Mouse (Mus musculus) ovary, postnatal 10 days (tissue): ENCODE results near the gene Prelid1.

Source experiments
- DNase-seq: peaks from one replicate; pipeline ENCODE4 v3.0.0; 2022; ENCODE audit warnings: low spot score

Gene Prelid1

DNA sequence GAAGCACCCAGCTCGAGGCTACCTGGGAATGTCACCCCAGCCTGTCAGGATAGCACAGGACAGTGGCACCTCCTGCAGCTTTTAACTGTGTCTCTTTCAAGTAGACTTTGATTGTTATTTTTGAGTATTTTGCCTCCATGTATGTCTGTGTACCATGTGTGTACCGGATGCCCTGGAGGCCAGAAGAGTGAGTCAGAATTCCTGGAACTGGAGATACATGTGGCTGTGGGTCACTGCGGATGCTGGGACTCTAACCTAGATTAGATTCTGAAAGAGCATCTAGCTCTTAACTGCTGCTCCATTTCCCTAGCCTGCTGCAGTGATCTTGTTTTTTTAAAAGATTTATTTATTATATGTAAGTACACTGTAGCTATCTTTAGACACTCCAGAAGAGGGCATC lies 12.0 kb downstream of the Prelid1 start:
- DNase-seq, result no peak

DNA sequence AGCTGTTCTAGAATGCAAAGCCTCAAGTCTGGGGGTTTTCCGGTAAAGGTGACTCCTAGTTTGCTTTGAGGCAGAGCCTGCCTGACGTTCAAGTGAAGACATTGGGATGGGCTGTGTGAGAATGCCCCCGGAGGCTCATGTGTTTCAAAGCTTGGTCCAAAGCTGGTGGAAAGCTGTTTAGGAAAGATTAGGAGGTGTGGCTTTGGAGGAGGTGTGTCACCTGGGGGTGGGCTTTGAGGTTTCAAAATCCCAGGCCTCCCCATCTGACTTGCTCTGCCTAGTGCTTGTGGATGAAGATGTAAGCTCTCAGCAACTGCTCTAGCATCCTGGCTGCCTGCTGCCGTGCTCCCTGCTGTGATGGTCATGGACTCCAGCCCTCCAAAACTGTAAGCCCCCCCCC lies 15.4 kb downstream of the Prelid1 start:
- DNase-seq, result no peak

DNA sequence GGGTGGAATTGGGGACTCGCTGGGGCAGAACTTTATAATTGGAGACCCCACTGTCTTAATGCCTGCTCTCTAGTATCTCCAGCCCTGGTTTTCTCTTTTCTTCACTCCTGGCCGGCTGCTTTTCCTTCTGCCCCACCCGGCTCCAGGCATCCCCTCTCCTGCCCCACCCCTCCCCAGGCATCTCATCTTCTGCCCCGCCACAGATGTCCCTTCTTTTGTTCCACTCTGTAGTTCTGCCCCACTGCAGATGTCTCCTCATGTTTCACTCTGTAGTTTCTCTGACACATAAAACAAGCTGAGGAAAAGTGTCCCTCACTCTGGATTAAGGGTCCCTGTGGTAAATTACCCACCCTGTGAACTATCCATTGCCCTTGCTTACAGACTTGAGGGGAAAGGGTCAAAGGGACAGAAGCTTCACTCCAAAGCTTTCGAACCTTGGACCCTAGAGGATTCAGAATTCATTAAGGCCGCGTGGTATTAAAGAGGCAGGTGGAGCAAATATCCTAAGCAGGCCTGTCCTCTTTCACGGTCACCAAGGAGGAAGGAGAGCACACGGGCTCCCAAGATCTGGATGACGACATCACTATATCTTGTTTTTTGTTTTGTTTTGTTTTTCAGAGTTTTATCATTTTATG lies 17.2 kb downstream of the Prelid1 start:
- DNase-seq, result no peak

DNA sequence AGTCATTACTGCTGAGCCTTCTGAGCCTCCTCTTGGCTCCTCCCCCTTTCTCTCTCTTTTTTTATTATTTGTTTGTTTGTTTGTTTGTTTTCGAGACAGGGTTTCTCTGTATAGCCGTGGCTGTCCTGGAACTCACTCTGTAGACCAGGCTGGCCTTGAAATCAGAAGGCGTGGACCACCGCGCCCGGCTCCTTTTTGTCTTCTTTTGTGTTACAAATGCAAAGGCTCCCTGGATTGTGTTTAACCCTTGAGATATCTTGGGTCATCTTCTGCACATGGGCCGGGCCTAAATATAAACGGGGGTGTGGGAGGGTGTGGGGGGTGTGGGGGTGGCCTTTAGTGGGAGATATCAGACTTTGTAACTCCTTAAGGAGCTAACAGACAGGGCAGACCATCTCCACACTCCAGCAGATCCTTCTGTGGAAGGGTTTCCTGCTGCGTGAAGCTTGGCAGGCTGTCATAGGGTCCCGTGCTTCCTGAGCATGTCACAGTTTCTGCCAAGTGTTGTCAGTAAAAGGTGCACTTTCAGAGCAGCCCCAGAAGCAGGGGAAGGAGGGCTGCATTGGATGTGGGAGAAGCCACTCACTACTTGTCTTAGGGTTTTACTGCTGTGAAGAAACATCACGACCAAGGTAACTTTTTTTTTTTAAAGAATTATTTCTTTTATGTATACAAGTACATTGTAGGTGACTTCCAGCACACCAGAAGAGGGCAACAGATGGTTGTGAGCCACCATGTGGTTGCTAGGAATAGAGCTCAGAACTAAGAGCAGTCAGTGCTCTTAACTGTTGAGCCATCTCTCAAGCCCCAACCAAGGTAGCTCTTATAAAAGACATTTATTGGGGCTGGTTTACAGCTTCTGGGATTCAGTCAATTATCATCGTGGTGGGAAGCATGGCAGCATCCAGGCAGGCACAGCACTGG lies 18.1 kb downstream of the Prelid1 start:
- no peak for DNase-seq

DNA sequence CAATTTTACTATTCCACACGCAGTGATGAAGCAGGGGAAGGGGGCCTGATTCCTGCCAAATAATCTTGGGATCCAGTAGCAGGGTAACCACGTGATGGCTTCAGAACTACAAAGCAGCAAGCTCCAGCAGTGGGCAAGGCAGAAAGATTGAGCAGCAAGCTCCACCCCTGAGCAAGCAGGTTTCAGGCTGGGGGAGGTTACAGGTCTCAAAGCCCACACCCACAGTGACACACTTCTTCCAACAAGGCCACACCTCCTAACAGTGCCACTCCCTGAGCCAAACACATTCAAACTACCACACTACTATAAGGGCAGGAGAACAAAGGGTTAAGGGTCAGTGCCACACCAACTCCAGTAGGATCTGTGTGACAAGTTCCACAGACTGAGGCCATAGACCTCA lies 19.0 kb downstream of the Prelid1 start:
- DNase-seq, result no peak

DNA sequence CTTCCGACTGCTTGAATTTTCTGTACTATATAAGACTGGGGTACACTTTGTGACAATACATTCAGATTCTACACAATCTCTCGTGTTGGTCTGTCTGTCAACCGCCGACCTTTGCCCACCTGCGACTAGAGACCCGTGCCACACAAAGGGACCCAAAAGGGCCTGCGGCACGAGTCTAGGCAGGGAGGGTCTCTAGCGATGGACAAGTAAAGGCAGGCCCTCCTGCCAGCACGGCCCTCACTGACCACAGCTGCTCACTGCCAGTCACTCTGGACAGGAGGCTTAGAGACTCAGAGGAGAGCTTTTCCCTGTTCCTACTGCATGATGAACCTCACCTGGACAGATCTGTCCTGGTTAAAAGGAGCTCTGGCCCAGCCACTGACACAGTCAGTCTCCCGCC lies 22.2 kb downstream of the Prelid1 start:
- DNase-seq, result no peak

DNA sequence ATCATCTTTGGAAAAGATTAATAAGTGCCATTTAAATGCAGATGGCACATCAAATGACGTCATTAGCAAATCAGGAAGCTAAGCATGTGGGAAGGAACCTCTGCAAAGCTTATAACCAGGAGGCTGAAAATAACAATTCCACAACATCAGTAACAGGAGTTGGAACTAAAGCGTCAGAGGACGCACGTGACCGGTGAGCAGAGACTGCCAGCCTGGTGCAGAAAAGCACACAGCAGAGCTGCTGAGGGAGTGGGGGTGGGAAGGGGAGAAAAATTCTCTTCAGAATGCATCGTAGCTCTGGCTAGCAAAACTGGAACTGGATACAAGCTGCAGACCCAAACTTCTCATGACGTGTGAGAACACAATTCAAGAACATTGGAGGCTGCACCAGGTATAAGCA lies 24.0 kb downstream of the Prelid1 start:
- DNase-seq, result no peak

DNA sequence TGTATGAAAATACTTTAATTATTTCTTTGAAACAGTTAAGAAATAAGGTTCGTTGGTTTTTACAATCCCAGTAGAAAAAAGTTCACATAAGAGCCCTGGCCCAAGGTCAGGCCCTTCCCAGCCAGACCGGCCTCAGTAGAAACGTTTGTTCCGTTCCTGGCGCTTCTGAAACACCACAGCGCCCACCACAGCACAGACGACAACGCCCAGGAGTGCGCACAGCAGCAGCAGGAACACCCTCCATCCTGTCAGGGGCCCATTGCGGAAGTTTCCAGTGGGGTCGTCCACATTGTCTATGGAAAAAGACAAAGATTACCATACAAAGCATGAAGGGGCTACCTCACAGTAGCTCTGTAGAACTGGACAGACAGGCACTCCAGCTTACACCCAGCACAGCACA lies 26.4 kb downstream of the Prelid1 start:
- no peak for DNase-seq

DNA sequence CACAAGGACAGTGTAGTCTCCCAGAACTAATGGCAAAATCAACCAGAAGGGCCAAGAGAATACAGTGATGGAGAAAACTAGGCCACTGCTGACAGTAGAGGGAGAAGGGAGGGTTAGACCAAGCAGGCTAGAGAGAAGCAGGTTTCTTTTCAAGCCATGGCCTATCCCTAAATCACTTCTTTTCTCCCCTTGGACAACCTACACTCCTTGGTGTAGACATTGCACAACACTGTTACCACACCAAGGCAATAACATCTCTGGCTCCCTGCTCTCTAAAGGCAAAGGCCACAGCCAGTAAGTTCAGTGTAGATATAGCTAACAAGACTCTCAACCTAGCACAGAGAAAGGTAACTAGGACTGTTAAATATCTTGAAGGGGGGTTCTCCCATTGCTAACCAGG lies 40.8 kb downstream of the Prelid1 start:
- DNase-seq, result no peak

DNA sequence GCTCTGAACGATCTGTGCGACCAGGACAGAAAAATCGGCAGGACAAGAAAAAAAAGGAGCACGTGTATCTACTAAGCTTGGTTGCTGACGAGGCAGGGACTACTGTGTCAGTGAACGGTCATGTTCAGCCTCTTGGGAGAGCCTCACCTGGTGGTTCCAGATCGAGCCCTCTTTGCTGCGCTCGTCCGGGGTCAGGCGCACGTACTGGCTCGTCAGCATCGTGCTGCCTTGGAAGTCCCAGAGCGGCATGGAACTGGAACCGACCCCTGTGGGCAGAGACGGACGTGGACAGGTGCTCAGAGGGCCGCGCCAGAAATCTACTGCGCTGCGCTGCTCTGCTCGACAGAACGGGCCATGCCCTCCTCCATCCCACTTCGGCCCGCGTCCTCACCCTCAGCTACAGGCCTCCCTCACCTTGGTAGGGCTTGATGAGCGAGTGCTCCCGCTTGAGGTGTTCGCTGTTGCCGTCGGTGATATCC lies 41.7 kb downstream of the Prelid1 start:
- no peak for DNase-seq

DNA sequence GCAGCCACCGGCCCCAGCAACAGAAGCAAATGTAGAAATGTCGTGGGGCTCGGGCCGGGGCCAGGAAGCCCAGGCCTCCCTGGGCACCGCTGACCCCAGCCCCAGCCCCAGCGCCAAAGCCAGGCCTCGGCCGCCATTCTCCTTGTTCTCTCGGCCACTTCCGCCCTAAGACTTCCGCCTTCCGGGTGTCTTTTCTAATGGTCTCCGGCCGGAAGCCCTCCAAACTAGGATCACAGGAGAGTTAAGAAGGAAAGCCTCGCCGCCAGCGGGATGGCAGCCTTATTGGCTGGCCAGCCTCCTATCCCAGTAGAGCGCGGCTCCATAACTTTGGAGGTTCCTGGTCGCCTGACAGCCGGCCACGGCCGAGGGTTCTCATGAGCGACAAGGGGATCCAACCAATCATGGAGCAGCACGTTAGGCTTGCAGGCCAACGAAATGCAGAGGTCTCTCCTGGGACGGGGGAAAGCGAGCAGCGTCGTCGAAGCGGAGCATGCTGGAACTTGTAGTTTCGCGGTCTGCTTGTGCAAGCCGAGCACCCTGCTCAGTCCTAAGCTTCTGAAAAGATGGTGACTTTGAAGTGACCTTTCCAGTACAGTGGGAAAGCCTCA lies 42.3 kb downstream of the Prelid1 start, which contains the start of gene Lman2:
TSS of gene Lman2 (minus strand) at position 331 of the 608 bp plus-strand sequence.
- peak; percentile 81 for DNase-seq

DNA sequence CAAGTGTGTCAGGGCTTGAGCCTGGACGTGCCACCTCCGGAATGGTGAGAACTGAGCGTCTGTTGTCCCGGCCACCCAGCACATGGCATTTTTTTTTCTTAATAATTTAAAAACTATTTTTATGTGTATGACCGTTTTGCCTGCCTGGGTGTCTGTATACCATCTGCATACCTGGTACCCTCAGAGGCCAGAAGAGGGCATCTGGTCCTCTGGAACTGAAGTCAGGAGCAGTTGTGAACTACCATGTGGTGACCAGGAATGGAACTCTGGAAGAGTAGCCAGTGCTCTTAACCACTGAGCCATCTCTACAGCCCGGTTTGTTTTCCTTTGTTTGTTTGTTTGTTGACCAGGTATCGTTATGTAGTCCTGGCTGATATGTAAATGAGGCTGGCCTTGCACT lies 48.1 kb downstream of the Prelid1 start:
- DNase-seq, result no peak

DNA sequence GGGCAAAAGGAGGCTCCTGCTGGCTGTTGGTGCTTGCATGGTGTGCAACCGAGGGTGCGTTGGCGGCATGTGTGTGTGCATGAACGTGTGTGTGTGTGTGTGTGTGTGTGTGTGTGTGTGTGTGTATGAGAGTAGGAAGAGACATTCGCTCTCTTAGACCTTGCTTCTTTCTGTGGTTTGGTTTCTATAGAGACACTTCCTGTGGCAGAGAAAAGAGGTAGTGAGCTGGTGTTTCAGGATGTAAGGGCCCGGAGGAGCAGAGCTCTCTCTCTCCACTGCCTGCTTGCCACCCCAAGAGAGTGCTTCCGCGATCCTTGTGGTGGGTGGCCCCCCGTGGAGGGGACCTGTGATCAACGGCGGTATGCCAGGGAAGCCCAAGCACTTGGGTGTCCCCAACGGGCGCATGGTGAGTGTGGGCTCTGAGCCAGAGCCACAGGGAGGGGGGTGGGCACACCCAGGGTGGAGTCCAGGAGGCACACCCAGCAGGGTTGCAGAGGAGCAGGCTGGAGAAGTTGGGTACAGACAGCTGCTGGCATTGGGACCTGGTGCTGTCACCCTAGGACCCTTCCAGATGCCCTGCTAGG lies 49.3 kb downstream of the Prelid1 start, which contains the start of gene Rgs14:
TSS of gene Rgs14 (plus strand) at position 202 of the 584 bp plus-strand sequence.
- no peak for DNase-seq

DNA sequence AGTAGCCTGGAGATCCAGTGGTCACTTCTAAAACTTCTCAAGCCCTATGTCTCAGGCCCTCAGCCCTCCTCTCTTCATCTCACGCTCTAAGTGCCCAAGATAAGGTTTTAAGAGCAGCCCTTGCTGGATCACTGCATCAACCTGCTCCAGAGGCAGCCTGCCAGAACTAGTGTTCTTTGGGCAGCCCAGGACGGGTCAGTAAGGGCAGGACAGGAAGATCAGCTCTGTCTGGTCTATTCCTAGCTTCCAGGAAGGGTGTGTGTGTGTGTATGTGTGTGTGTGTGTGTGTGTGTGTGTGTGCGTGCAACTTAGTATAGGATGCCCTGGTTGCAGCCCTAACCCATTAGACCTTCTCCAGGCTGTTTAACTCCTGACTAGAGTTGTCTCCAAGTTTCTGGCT lies 49.9 kb downstream of the Prelid1 start:
- DNase-seq, result no peak

DNA sequence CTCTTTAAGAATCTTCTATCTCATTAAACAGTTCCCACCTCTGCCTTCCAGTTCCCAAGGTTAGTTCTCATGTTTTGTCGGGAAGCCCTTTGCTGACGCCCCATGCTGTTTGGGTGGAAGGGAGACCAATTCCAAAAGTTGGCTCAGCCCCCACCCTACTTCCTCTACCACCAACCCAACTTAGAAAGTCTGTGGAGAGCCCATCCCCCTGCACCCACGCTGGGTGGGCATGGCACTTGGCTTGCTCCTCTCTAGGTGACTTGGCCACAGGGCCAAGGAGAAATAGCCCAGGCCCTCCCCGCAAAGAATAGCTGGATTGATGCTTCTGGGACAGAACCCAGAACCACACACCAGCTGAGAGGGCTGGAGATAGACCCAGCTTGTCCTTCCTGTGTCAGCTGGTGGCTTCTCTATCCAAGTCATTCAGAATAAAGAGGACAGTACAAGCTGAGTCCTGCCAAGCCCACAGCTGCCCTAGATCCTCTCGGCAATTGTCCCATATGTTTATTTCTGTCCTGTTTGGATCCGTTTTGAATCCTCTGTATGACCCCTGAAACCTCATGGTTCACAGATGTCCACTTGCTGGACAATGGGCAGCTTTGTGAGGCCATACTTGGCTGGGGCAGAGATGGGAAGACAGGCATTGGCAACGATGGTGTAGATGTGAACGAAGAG lies 50.8 kb downstream of the Prelid1 start:
- no peak for DNase-seq

DNA sequence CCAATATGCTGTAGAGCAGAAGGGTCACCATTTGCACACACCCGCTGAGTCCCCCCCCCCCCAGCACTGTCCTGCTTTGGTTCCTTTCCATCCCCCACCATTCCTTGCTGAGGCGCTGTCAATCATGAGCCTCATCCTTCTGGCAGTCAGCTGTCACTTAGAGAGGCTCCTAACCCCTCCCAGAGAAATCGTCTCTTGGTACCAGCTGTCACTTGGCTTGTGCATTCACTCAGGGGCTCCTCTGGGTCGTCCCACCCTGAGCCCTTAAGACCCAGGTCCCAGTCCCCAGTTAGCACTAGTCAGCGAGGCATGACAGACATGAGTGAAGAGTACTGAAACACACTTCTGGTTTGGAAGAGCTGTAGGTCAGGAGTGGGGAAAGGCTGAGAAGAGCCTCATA lies 51.4 kb downstream of the Prelid1 start:
- no peak for DNase-seq

DNA sequence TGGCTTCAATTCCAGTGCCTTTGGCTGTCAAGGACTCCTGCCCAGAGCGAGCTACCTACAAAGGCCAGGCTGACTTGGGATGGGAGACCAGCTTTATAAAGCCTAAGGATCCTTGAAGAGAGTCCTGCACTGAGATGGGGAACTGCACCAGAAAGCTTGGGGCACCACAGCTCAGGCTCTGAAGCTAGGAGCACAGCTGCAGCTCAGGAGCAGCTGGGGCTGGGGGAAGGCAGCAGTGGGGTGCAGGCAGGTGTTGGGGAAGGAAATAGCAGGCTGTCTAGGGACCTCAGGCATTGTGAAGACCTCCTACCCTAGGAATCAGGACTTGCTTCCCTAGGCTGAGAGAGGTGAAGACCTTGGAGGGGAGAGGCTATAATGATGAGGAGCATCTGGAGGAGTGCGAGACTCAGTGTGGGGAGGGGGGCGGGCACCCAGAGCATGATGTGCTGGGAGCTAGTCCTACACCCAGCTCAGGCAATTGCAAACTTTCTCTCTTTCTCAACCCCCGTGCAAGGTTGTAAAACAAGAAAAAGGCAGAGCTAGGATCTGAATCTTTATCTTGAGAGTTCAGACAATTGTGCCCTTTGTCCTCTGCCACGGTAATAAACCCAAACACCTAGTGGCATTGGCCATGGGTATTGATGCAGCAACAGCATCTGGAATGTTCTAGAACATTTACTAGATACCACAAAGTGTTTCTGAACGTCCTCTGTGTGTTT lies 54.1 kb downstream of the Prelid1 start:
- no peak for DNase-seq
